Mouse (Mus musculus) adrenal gland, postnatal 10 days (tissue): ENCODE results near the gene Ccdc70. TPM values are rescaled to one million over a fixed set of nuclear protein-coding genes. Genes with fewer than 3 reads are reported as not detected.
"Not testable (repeated sequence)": the region's sequence is repeated elsewhere in the genome, so short reads cannot be mapped to it uniquely, and the experiment has no call there.

Source experiments
- DNase-seq: peaks from one replicate; pipeline ENCODE4 v3.0.0; 2021; ENCODE audit warnings: mixed read lengths
- long read RNA-seq, 2 experiments: library from polyadenylated mRNA; stranded (forward); transcript quantifications; one replicate each; pipeline ENCODE4 v2.0.0; 2021
- total RNA-seq, 2 experiments: library from RNA; stranded (reverse); gene quantifications; 2 replicates each; pipeline ENCODE4 v1.2.3; 2021

The Ccdc70 gene
- not detected for total RNA-seq
- long read RNA-seq, experiment 1 = 0 reads
- long read RNA-seq, experiment 2 = 0 reads

DNA sequence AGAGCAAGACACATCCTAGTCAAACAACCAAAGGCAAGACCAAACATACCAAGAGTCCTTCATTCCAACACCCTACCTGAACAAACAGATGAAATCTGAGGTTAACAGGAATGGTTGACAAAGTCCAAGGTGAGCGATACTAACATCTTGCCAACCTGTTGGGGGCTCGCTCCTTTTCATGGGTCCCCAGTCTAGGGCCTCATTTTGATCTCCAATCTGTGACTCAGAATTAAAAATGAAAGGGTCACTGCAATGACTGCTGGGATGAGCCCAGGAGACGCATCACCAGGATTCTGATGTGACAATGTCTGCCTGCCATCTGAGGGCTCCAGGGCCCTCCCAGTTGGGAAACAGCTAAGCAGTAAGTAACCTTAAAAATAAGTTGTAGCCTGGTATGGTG lies at the start of gene Ccdc70:
Gene Ccdc70 (plus strand): TSS at position 301 of the 400 bp plus-strand sequence.
- DNase-seq = no peak

DNA sequence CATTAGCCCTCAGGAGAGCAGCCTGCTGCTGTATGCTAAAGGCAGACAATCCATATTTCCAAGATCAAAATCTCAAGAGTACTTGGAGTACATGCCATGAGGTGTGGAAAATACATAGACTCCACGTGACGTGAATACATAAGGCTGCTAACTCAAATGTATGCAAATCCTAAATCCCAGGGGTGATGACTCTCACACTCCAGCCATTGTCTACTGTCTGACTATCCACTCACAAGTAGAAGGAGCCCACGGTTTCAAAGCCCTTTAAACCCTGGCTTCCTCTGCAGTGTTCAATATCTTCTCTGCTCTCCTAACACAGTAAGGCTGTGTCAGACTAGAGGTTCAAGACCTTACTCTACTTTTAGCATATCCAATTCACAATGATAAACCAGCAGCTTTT lies 38.8 kb upstream of the Ccdc70 start:
- not testable (repeated sequence) for DNase-seq

DNA sequence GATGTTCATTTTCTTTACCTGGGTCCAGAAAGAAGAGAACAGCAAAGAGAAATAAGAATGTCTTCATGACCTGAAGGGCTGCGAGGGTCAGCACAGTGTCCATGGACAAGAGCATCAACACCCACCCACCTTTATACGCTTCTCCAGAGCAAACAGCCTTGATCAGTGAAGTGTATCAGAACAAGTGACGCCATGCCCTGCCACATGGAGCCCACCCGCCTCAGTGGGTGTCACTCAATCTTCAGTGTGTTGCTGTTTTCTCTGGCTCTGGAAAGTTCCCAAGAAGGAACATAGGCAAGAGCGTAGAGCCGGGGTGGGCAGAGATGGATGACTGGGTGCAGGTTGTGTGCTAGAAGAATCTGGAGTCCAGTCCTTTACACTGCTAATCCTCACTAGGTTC lies 37.0 kb upstream of the Ccdc70 start, which contains the start of gene Defb15:
Gene Defb15 (minus strand): TSS at position 101 of the 400 bp plus-strand sequence.
- no peak for DNase-seq

DNA sequence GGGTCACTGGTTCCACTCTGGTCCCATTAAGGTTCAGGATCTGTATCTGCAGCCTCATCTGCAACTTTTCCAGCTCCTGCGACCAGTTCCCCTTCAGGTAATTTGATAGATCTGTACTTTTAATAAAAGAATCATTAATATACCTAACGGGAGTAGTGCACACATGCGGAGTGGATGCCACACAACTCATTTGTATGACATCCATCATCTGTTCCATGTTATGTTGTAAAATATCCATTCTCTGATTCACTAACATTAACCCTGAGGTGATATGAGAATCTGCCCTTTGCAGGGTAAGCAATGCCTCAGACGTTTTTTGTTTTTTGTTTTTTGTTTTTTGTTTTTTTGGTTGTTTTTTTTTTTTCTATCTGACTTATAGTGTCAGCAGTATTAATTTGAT lies 31.5 kb upstream of the Ccdc70 start, which contains the start of gene Defb35:
Gene Defb35 (plus strand): TSS at position 301 of the 400 bp plus-strand sequence.
- DNase-seq = not testable (repeated sequence)

DNA sequence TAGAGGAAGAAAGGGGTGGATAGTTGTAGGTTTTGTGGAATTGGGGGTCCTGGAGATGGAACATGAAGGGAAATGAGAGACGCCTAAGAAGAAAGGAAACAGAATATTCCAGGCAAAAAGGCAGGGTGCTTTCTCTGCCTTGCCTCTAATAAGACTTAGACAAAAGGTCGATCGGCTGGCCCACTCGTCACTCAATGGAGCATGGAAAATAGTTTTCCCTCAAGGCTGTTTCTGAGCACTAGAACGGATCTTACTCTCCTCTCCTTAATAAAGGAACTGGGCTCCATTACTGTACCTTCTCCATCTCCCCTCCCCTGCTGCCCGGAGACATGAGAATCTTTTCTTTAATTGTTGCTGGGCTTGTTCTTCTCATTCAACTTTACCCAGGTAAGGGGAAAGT lies 23.1 kb upstream of the Ccdc70 start, which contains the start of gene Defb13:
Gene Defb13 (plus strand): TSS at position 301 of the 400 bp plus-strand sequence.
- DNase-seq = no peak

DNA sequence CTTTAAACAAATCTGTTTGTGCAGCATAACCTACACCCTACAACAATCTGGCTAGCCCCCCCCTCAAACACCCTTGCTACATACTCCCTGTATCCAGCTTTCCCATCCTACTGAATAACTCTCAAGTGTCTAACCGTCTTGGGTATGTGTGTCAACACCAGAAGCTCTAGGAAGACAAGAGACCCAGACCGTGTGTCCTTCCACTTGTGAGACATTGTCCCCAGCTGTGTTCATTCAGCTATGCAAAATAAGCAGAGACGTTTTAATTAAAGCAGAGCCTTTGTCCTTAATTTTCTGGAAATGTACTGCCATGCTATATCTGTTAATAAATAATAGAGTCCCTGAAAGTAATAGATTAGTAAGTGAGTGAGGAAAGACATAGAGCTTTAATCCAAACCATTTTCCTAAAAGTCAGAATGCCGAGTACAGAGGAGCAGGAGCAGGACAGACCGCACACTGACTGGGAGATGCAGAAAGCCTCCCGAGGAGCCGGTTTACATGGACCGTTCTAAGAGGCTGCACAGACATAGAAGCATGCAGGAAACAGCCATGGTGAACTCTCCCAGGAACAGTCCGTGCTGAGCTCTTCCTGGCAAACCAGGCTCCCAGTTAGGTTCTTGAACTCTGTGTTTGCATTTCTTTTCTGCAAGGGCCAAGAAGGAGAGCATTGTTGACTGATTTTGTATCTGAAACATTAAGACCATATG lies 22.1 kb upstream of the Ccdc70 start:
- no peak for DNase-seq

DNA sequence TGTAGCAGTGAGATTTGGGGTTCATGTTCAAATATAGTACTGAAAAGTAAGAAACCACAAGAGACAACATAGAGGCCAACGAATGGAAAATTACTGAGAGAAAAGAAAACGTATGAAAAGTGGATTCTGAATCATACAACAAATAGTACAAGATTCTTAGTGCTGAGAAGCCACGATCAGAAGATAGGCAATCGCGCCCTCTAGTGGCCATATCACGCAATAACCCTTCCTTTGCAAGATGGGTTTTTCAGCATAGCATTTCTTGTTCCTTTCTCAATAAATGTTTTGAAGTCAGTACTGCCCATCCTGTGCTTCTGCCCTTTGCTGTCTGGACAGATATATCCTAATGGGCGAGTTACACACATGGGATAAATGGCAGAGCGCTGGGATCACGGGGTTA lies 14.3 kb upstream of the Ccdc70 start:
- DNase-seq = peak; percentile 64

DNA sequence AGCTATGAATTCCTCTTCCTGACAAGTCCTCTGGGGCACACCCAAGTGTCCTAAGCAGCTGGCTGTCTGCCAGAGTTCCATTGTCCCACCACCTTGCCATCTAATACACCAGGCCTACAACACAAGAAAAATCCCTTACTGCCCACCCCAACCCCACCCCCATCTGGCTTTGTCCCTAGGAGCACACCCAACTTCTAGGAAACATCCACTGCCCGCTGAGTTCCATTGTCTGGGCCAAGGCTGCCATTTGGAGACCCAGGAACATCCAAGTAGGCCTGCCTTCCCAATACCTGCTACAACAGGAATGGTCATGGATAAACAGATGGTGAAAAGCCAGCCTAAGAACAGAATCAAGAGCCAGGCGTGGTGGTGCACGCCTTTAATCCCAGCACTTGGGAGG lies 13.2 kb upstream of the Ccdc70 start:
- DNase-seq = no peak

DNA sequence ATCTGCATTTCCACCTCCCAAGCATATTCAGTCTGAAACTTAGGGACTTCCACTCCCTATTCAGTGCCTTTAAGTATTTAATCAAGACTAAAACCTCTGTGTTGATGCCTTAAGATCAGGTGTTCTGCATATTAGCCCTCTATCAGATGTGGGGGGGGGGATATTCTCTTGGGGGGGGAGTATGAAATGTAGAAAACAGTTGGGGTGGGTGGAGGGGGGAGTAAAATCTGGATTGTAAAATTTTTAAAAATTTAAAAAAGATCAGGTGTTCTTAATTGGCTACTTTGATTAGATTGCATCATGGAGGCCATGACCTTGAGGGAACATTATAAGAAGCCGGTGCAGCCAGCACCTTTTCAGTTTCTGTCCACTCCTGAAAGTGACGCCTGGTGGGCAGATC lies 11.2 kb upstream of the Ccdc70 start, which contains the start of gene Fam90a1a:
Gene Fam90a1a (plus strand): TSS at position 301 of the 400 bp plus-strand sequence.
- no peak for DNase-seq

DNA sequence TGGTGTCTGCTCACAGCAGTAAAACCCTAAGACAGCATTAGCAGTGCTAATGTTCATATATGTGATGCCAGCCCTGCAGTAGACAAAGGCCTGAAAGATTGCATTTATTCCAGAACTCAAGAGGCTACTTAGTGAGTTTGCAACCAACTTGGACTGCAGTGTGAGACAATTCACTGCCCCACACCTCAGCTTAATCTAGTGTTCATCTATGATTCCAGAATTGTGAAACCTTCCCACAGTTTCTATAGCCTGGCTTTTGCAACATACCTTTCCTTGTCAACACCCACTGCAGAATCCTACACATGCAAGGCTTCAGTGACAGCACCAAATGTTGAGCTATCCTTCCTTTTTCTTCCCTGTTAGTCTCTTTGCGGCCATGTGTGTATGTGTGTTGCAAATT lies 2.9 kb upstream of the Ccdc70 start:
- no peak for DNase-seq

DNA sequence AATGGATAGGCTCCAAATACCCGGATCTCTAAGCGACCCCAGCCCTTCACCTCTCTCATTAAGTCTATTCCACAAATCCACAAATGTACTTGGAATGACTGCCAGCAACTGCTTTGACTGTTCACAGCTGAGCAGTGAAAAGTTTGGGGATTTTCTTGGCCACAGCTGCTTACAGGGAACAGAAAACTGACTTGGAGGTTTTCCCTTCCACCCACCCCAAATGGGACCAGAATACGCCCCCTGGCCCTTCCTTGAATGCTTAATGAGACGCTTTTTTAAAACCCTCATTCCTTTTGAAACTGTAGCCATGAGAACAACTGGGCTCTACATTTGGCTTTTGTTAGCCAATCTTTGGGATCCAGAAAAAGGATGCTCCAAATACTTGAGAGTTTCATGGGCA lies 8.6 kb downstream of the Ccdc70 start:
- DNase-seq = no peak

DNA sequence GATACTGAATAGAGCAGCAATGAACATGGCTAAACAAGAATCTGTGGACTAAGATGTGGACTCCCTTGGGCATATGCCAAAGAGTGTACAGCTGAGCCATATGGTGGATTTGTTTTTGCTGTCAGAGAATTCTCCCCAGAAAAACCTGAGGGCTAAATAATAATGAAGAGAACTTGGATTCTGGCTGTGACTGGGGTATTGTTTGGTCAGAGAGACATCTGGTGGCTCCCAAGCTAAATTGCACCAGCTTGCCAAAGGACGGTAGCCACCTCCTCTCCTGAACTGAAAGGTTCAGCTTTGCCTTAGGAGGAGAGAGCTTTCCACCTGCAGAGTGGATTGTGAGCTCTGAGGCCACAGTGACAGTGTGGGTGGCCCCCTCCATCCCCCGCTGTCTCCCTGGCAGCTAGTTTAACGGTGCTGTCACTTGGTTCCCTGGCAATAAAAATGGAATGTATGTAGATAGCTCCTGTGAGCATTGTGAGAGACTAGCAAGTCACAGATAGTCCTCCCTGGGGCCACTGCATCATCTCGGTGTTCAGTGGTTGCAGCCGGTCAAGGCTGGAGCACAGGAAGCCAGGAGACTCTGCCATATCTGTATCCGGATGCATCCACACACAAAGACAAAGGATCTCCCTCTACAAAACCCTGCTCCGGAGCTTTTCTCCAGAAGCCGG lies 12.2 kb downstream of the Ccdc70 start:
- peak; percentile 8 for DNase-seq

DNA sequence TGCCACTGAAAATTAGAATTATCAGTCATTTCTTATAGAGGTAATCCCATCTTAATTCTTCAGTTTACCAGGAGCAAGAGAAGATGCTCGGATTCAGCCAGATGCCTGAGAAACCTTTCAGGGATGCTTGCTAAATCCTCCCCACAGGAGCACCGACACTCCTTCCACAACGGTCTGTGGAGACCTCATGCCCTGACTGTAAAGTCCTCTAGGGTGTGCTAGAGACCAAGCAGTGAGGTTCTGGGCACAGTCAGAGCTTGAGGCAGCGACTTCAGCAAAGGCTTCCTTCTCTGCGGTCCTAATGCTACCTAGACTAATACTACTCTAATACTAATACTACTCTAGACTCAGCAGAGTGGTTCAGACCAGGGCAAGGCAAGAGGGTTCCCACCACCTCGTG lies 22.6 kb downstream of the Ccdc70 start:
- DNase-seq = peak; percentile 45

DNA sequence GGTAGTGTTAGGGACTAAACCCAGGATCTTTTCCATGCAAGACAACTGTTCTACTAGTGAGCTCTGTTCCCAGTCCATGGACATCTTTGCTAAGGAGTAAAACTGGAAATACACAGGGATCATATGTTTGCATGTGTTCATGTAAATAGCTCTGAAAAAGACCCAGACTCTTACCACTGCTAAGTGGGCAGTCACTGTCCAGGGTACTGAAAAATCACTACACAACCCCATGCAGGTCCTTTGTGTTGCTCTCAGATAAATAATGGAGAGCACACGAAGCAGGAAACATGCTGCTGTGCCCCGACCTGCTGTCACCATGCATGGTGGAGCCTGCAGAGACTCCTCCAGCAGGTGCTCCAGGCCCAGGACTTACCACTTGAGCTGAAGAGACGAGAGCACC lies 25.6 kb downstream of the Ccdc70 start:
- no peak for DNase-seq

DNA sequence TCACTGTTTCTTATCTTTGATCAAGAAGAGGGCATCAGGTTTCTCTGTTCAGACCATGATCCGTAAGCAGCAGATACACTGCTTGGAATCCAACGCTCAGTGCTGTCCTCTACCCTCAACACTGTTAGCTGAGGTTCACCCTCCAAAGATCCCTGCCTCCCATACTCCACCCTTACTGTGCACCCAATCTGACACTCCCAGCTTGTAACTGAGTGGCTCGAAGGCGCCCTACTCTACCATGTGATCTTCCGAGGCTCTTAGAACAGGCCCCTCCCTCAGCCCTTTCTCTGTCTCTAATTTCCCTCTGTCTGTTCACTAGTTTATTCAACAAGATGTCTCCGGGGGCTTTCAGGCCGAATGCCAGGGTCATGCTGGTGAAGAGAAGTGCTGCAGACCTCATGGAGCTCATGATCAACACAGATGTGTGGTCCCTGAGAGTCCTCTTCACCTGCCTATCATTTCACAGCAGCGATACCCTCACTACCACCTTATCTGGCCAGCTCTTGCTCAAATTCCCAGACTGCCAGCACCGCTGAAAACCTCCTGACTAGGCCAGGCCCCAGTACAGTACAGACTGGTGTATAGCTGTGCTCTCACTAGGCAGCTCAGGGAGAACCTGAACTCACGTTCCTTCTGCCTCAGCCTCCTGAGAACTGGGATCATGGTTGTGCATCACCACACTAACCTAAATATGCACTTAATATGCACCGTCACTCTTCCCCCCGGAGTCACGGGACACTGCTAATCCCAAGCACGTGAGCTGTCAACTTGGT lies 35.4 kb downstream of the Ccdc70 start:
- DNase-seq = no peak

DNA sequence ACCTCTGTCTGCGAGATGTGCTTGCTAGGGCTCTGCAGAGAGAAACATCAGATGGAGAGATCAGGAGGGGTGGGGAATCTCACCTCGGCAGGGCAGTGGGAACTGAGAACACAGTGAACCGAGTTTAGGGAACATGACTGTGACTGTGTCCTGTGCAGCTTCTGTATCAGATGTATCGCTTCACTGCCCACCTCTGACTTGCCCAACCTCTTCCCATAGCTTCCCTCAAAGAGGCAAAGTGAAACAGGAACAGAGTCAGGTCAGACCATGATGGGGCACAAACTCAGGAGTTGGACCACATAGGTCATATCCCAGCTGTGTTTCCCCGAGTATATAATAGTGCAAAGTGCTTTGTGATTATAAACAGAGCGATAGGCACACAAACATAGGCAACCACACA lies 36.8 kb downstream of the Ccdc70 start:
- DNase-seq = no peak

DNA sequence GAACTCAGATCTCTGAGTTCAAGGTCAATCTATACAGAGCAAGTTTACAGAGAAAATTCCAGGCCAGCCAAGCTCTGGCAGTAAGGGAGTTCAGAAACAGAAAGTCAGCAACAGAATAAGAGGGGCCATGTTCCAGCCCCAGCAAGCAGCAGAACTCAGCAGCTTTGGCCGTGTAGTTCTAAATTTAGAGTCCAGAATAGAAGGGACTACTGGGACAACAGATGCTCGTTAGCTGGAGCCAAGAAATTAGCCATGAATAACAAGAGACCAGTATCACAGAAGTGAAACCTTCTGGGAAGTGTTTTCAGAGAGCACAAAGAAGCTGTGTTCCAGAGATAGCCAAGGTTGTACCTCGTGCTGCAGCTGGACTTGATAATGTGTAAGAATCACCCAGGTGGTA lies 39.8 kb downstream of the Ccdc70 start:
- DNase-seq = no peak

DNA sequence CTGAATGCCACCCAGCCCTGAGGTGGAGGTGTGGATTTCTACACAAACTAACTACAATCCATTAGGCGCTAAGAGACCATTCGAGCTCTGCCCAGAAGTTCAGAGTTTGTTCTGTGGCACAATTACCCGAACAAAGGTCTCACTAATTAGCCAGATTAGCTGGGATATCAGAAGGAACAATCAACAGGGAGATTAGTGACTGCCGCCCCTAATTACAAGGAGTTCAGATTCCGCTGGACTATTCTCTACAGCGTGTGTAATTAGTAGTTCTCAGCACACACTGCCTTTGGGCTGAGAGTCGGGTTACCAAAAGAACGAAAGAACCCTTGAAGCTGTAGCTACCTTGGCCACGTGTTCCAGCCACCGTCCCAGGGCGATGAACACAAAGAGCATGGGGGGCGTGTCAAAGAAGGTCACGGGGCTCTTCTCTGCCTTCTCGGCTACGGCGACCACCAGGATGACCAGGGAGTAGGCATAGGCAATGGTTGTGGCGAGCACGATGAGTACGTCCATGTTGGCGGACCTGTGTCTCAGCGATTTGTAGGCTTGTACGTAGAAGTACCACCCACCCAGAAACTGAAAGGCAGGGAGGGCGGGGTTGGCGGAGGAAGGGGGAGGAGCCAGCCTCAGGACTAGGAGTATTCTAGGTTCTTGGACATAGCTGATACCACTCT lies 43.6 kb downstream of the Ccdc70 start:
- no peak for DNase-seq

DNA sequence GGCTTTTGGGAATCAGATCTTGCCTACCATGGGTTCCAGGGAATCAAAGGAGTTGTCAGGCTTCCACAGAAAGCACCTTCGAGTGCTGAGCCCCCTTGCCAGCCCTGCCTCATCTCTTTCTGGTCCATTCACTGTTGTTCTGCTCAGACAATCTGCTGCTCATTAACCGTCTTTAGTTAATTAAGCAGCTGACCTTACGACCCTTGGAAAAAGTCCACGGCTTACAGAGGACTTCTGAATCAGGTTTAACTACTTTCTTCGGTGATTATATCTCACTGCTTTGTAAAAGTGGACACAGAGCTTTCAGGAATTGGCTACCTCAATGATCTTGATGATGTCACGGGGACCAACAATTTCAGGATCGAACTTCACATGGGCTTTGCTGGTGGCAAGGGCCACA lies 48.2 kb downstream of the Ccdc70 start:
- no peak for DNase-seq

DNA sequence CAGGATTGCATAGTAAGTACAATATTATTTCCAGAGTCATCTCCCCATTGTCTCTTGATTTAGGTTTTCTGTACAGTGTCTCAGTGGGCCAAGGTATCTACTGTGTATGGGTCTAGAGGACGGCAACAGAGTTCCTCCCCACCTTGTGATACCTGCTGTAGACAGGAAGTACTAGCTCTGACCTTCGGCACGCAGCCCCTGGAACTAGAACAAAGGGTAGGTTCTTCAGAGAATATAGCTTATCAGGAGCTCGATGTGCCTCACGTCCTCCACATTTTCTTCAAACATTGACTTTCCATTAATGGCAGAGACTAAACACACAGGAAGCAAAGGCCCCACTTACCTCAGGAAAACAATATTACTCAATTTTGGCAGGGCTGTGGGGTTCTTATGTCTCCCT lies 49.9 kb downstream of the Ccdc70 start:
- DNase-seq = no peak

DNA sequence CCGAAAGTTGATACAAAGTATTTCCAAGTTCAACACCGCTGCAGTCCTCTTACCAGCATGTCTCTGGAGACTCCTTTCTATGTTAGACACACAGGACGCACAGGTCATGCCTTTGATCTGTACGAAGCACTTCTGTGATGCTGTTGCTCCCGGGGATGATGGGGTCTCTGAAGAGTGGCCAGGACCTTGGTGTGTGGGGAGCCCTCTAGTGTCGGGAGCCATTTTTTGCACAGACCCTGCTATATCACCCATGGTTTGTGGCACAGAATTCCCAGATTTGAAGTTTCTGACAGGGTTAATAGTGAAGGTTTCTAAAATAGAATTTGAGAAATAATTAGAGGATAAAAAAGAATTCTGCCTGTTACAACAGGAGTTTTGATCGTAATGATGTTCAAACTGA lies 52.7 kb downstream of the Ccdc70 start:
- DNase-seq = no peak
